Mouse (Mus musculus) midbrain, postnatal 0 days (tissue): Measurements from ENCODE around the gene Nxn. TPM values are rescaled to one million over a fixed set of nuclear protein-coding genes. Genes with fewer than 3 reads are reported as not detected.

Source experiments
- ATAC-seq: fragments of 200-750 bp; cut with Nextera tagmentation; 2 replicates; pipeline ENCODE4 v1.8.0; 2017; ENCODE audit warnings: moderate number of reproducible peaks, mild to moderate bottlenecking, moderate TSS enrichment, moderate library complexity; ENCODE audit not compliant: low FRiP score
- DNase-seq: peaks from one replicate; pipeline ENCODE4 v3.0.0-alpha.2; 2015; ENCODE audit warnings: low spot score
- H3K27ac ChIP-seq: fragments of 300-500 bp; sonication (generic); 2 replicates; pipeline ENCODE4 v1.5.1; 2014; ENCODE audit warnings: low read depth, mild to moderate bottlenecking, low read length, mixed read lengths
- H3K27me3 ChIP-seq: fragments of 300-500 bp; sonication (generic); 2 replicates; pipeline ENCODE4 v1.6.1; 2014; ENCODE audit warnings: low read length, control low read depth, mixed read lengths; ENCODE audit not compliant: insufficient read depth
- H3K36me3 ChIP-seq: fragments of 300-500 bp; sonication (generic); 2 replicates; pipeline ENCODE4 v1.6.1; 2014; ENCODE audit warnings: low read length, control low read depth, mixed read lengths; ENCODE audit not compliant: insufficient read depth
- H3K4me1 ChIP-seq: fragments of 300-500 bp; sonication (generic); 2 replicates; pipeline ENCODE4 v1.6.1; 2014; ENCODE audit warnings: mild to moderate bottlenecking, control low read depth, antibody characterized with exemption, low read length, mixed read lengths; ENCODE audit not compliant: insufficient read depth
- H3K4me2 ChIP-seq: fragments of 300-500 bp; sonication (generic); 2 replicates; pipeline ENCODE4 v1.6.1; 2014; ENCODE audit warnings: low read depth, mild to moderate bottlenecking, low read length, mixed read lengths; ENCODE audit not compliant: poor library complexity, severe bottlenecking
- H3K4me3 ChIP-seq: fragments of 300-500 bp; sonication (generic); 2 replicates; pipeline ENCODE4 v1.5.1; 2014; ENCODE audit warnings: low read depth, mild to moderate bottlenecking, low read length, moderate library complexity
- H3K9ac ChIP-seq: fragments of 300-500 bp; sonication (generic); replicated peaks from 2 replicates; pipeline ENCODE4 v1.6.1; 2014; ENCODE audit warnings: mild to moderate bottlenecking, low read length, moderate library complexity, mixed read lengths; ENCODE audit not compliant: poor library complexity, severe bottlenecking
- H3K9me3 ChIP-seq: fragments of 300-500 bp; sonication (generic); 2 replicates; pipeline ENCODE4 v1.6.1; 2016; ENCODE audit warnings: low read length, control low read depth
- CTCF ChIP-seq: IDR thresholded peaks from 2 replicates; pipeline ENCODE4 v1.5.1; 2016; ENCODE audit warnings: antibody characterized with exemption, mild to moderate bottlenecking
- WGBS: fragments of 180-500 bp; shearing (Covaris S2); extraction: QIAGEN DNeasy Blood & Tissue Kit; methylation state at CpG from one replicate; pipeline ENCODE4 v1.1.7; 2014; 5-methylcytosine and 5-hydroxymethylcytosine counted together
- polyA plus RNA-seq: library from polyadenylated mRNA; unstranded; fragments of >200 nt; fragmentation: Nextera tagmentation; extraction: Ambion mirVana; gene quantifications from 2 replicates; pipeline ENCODE4 v1.2.1, GENCODE M21; 2015
- total RNA-seq: library from RNA; depleted of rRNA; stranded (reverse); fragments of >200 nt; gene quantifications from 2 replicates; pipeline ENCODE4 v1.2.3, GENCODE M21; 2014

Gene Nxn
- total and polyA plus RNA-seq, 2 experiments from 2014 or later = 15.2 to 32.2 TPM

DNA sequence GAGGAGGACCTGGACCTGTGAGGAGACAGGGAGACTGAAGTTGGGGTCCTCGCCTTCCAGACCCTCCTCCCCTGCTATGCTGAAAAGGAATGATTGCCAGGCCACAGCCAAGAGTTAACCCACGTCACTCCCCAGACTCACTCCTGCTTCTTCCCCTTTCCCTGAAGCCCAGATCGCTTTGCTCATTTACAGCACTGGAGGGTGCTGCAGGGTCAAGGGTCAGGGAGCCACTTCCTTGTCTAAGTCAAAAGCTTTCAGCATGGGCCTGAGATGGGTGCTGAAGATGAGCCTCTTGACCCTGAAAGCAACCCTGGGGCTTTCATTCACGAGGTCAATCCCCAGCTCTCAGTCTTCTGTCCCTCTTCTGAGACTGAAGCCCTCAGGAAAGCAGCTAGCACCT lies 20.2 kb upstream of the Nxn start:
- no peak for DNase-seq
- Histone ChIP-seq H3K27me3 (no peaks in the 10 kb centered on the region), H3K9ac (no peak overlapping the region), H3K4me3 (no peak overlapping the region), H3K4me2 (no peak overlapping the region), H3K9me3 (no peaks in the 10 kb centered on the region), H3K4me1 (no peaks in the 10 kb centered on the region), H3K36me3 (peaks cover 88% of the 10 kb centered on the region), H3K27ac (no peak overlapping the region)
- no peak for TF ChIP-seq CTCF
- ATAC-seq = no peak
- 69% methylated on average over 4 of the region's 4 CpGs for WGBS

DNA sequence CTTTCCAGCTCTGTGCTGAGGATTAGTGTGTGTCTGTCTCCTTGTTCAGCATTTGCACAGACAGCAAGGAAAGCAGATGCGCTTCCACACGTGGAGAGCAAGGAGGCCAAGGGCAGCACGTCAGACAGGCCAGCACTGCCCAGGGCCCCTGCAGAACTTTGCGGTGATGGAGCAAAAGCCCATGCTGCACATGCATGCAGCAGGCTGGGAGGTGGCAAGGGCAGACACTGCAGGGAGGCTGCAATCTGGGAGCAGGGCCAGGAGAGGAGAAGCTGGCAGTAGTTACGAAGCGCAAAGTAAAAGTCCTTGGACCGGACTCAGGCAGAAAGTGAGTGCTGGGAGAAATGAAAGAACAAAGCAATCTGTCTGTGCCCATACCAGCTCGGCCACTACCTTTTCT lies 19.5 kb upstream of the Nxn start:
- no peak for TF ChIP-seq CTCF
- DNase-seq (peak; percentile 65), ATAC-seq (no peak)
- H3K4me3 ChIP-seq = no peak overlapping the region
- H3K36me3 ChIP-seq = peaks cover 85% of the 10 kb centered on the region
- H3K9me3 ChIP-seq = no peaks in the 10 kb centered on the region
- H3K9ac ChIP-seq = no peak overlapping the region
- no peaks in the 10 kb centered on the region for H3K27me3 ChIP-seq
- no peaks in the 10 kb centered on the region for H3K4me1 ChIP-seq
- H3K4me2 ChIP-seq = no peak overlapping the region
- peak overlapping the region; percentile 12; the same call in 1 of the 2 replicates for H3K27ac ChIP-seq
- 62% methylated on average over 8 of the region's 8 CpGs for WGBS

DNA sequence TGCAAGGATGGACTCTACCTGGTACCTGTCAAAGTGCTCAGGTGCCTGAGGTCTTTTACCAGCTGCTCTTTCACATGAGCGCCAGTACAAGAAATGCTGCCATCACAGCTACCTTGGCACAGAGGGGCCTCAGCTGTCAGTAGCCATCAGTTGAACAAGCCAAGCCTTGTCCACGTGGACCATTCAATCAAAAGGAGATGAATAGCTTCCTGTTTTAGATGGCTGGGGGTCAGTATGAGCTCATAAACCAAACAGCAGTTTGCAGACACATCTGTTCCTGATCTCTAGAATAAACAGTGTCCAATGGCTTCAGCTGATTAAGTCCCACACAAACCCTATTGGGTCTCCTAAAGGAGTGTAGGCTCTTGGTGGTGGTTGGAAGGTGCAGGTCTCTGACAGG lies 17.0 kb upstream of the Nxn start:
- 73% methylated on average over 2 of the region's 2 CpGs for WGBS
- Histone ChIP-seq H3K4me3 (no peak overlapping the region), H3K9me3 (no peaks in the 10 kb centered on the region), H3K4me1 (no peaks in the 10 kb centered on the region), H3K36me3 (peaks cover 64% of the 10 kb centered on the region), H3K27ac (no peak overlapping the region), H3K4me2 (no peak overlapping the region), H3K9ac (no peak overlapping the region), H3K27me3 (no peaks in the 10 kb centered on the region)
- DNase-seq = no peak
- ATAC-seq = no peak
- TF ChIP-seq CTCF = no peak

DNA sequence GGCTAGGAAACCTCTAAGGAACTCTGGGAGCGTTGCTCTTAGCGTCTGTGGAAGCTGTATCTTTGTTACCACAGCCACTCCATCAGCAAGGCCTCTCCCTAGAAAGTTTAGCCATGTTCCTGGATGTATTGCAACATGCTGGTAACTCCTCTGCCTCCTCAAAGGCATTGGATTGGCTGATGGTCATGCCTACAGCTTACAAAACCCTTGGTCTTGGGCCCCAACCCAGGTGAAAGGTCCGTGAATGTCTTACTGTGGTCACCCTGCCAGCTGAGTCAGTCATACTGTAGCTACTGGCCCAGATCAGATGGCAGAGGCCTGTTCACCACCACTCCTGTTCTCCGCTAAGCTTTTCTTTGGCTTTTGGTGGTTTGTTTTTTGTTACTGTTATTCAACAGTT lies 16.1 kb upstream of the Nxn start:
- H3K27ac ChIP-seq = no peak overlapping the region
- H3K4me3 ChIP-seq = no peak overlapping the region
- H3K4me1 ChIP-seq = no peaks in the 10 kb centered on the region
- no peaks in the 10 kb centered on the region for H3K9me3 ChIP-seq
- H3K9ac ChIP-seq = no peak overlapping the region
- DNase-seq (no peak), ATAC-seq (no peak)
- WGBS = 86% methylated on average over 4 of the region's 4 CpGs
- no peak for TF ChIP-seq CTCF
- H3K27me3 ChIP-seq = no peaks in the 10 kb centered on the region
- peaks cover 55% of the 10 kb centered on the region for H3K36me3 ChIP-seq
- no peak overlapping the region for H3K4me2 ChIP-seq

DNA sequence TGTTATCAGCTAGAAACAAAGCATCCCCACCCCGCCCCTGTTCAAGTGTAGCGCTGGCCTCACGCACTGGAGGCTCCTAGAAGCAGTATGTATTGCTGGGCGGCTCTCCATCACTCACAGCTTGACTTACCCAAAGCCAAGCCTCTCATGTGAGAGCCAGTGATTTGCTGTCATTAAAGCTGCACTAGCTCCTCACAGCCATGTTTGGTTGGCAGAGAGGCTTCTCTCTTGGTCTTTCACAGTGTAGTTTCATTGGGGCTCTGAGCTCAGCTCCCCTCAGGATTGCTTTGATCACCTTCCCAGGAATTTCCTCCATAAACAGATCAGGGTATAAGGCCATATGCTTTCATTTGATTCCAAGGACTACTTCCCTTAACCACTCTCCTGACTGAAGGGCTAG lies 14.3 kb upstream of the Nxn start:
- Histone ChIP-seq H3K36me3 (peaks cover 37% of the 10 kb centered on the region), H3K27ac (no peak overlapping the region), H3K9ac (no peak overlapping the region), H3K4me2 (no peak overlapping the region), H3K4me1 (no peaks in the 10 kb centered on the region), H3K9me3 (no peaks in the 10 kb centered on the region), H3K27me3 (no peaks in the 10 kb centered on the region), H3K4me3 (no peak overlapping the region)
- DNase-seq (no peak), ATAC-seq (no peak)
- no peak for TF ChIP-seq CTCF
- 82% methylated on average over 4 of the region's 4 CpGs for WGBS

DNA sequence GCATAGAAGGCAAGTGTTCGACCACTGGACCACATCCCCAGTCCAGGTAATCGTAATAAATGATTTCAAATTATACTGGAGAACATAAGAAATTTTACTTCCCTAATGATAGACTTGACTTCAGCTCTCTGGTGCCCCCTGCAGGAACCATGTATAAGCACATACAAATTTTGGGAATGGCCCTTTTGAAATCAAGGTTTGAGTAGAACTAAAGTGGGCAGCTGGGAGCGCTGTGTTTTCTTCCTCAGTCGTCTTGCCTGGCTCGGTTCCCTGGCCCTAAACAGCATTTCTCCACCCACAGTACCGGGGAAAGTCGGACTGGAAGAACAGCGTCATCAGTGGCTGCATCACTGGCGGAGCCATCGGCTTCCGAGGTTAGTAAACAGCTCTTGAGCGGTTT lies 11.9 kb upstream of the Nxn start:
- Histone ChIP-seq H3K4me3 (no peak overlapping the region), H3K27ac (no peak overlapping the region), H3K9me3 (no peaks in the 10 kb centered on the region), H3K27me3 (no peaks in the 10 kb centered on the region), H3K36me3 (peaks cover 20% of the 10 kb centered on the region), H3K9ac (no peak overlapping the region), H3K4me1 (no peaks in the 10 kb centered on the region), H3K4me2 (no peak overlapping the region)
- peak; percentile 82 for TF ChIP-seq CTCF
- DNase-seq (peak; percentile 65), ATAC-seq (no peak)
- 72% methylated on average over 12 of the region's 12 CpGs for WGBS
